Mouse (Mus musculus): ENCODE measurements around the gene Cdk8. TPM values are rescaled to one million over a fixed set of nuclear protein-coding genes. Genes with fewer than 3 reads are reported as not detected.
A peak's percentile ranks its signal among the peaks of the same experiment; 100 is the strongest.

The Cdk8 gene
- total and polyA plus RNA-seq, 3 experiments: 139 to 745 (median 154) TPM

DNA sequence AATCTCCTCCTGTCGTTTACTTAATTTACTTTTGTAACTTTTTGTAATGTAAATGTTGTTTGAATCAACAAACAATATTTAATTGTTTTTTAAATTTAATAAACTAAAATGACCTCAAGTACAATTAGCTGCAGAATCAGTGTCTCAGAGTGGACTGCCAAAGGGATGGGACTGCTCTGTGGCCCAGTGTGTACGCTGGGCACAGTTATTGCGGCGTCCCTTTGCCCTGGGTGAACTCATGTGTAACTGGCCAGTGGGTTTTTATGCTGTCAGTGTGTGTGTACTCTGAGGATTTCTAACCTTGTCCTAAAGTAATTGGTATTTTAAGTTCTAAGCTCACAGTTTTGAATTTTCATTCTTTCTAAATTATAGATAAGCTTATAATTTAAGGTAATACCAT, 46.5 kb downstream of the Cdk8 start:
- H3K27ac ChIP-seq (ENCODE audit: control insufficient read depth, low read depth, low read length): no peak overlapping the region
- H3K27me3 ChIP-seq (ENCODE audit: control insufficient read depth in 1 of 2, insufficient read depth in 2 of 2, low read length in 2 of 2): no peaks in the 10 kb centered on the region
- no peaks in the 10 kb centered on the region for H3K9me3 ChIP-seq (replicated peaks; ENCODE audit: insufficient read depth, low read length)
- H3K9ac ChIP-seq (ENCODE audit: control insufficient read depth, low read depth, low read length, poor library complexity, severe bottlenecking): no peak overlapping the region
- H3K79me2 ChIP-seq (ENCODE audit: control insufficient read depth, insufficient read depth, low read length, poor library complexity): 0 out of 2 replicates have a peak, but pooled peaks cover 1% of the 10 kb centered on the region
- H3K4me1 ChIP-seq (ENCODE audit: control insufficient read depth in 1 of 2, insufficient read depth in 2 of 2, low read length in 2 of 2): peaks cover 7 to 8% of the 10 kb centered on the region in 2 experiments
- no peak overlapping the region for H3K4me3 ChIP-seq (ENCODE audit: control insufficient read depth in 1 of 2, insufficient read depth in 1 of 2, low read depth in 2 of 2, low read length in 2 of 2)
- peaks cover 13 to 42% of the 10 kb centered on the region in 2 experiments for H3K36me3 ChIP-seq (ENCODE audit: control insufficient read depth in 1 of 2, insufficient read depth in 2 of 2, low read length in 2 of 2)
- DNase-seq (ENCODE audit: low read depth, low spot score): no peak
- TF ChIP-seq MXI1 (IDR thresholded peaks at IDR 0.05; ENCODE audit: low read depth, low read length): no peak
- no peak for TF ChIP-seq MYC (IDR thresholded peaks at IDR 0.05; ENCODE audit: low read depth, low read length)
- no peak for TF ChIP-seq USF2 (IDR thresholded peaks at IDR 0.05; ENCODE audit: borderline replicate concordance in 1 of 2, insufficient read depth in 1 of 2, low read depth in 1 of 2, low read length in 2 of 2)
- no peak for TF ChIP-seq SIN3A (IDR thresholded peaks at IDR 0.05; ENCODE audit: low read length)
- no peak for TF ChIP-seq CHD2 (IDR thresholded peaks at IDR 0.05; ENCODE audit: low read length)
- TF ChIP-seq TAL1 (IDR thresholded peaks at IDR 0.05; ENCODE audit: low read length): no peak
- TF ChIP-seq HCFC1 (IDR thresholded peaks at IDR 0.05; ENCODE audit: low read depth, low read length): no peak

DNA sequence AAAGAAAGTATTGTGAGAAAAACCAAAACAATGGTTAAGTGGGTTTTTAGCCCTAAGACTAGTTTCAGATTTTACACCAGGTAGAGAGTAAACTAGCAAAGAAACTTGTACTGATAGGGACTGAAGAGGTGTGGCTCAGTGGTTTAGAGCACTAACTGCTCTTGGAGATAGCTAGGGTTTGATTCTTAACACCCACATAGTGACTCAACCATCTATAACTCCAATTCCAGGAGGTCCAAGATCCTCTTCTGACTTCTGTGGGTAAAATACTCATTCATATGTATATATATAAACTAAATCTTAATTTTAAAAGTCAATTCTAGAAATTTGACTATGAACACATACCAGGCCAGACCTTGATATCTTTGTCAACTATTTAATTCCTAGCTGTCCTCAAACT, 49.0 kb downstream of the Cdk8 start:
- H3K9me3 ChIP-seq (replicated peaks; ENCODE audit: insufficient read depth, low read length): no peaks in the 10 kb centered on the region
- no peaks in the 10 kb centered on the region for H3K27me3 ChIP-seq (ENCODE audit: control insufficient read depth in 1 of 2, insufficient read depth in 2 of 2, low read length in 2 of 2)
- H3K36me3 ChIP-seq (ENCODE audit: control insufficient read depth in 1 of 2, insufficient read depth in 2 of 2, low read length in 2 of 2): peaks cover 13 to 48% of the 10 kb centered on the region in 2 experiments
- no peak overlapping the region for H3K4me3 ChIP-seq (ENCODE audit: control insufficient read depth in 1 of 2, insufficient read depth in 1 of 2, low read depth in 2 of 2, low read length in 2 of 2)
- peak; percentile 61 for DNase-seq (ENCODE audit: low read depth, low spot score)
- H3K9ac ChIP-seq (ENCODE audit: control insufficient read depth, low read depth, low read length, poor library complexity, severe bottlenecking): no peak overlapping the region
- TF ChIP-seq ZKSCAN1 (IDR thresholded peaks at IDR 0.05; ENCODE audit: low read depth, low read length) (no peak), EP300 (IDR thresholded peaks at IDR 0.05; ENCODE audit: low read depth in 1 of 2, low read length in 2 of 2) (peak; percentile 58 to 69; a peak in 3 of 4 replicates), MYC (IDR thresholded peaks at IDR 0.05; ENCODE audit: low read depth, low read length) (no peak), TCF12 (IDR thresholded peaks at IDR 0.05; ENCODE audit: low read depth, low read length) (peak; percentile 21; the same call in 1 of the 2 replicates), MAX (IDR thresholded peaks at IDR 0.05; ENCODE audit: low read length) (no peak), USF1 (IDR thresholded peaks at IDR 0.05; ENCODE audit: low read depth, low read length) (no peak), SIN3A (IDR thresholded peaks at IDR 0.05; ENCODE audit: low read length) (peak; percentile 50; the same call in 1 of the 2 replicates), USF2 (IDR thresholded peaks at IDR 0.05; ENCODE audit: borderline replicate concordance in 1 of 2, insufficient read depth in 1 of 2, low read depth in 1 of 2, low read length in 2 of 2) (0 out of 4 replicates have a peak, but pooled peaks of 1 of the 2 experiments have one; percentile 4), GATA1 (IDR thresholded peaks at IDR 0.05; ENCODE audit: low read depth, low read length) (peak; percentile 61), POLR2AphosphoS5 (IDR thresholded peaks at IDR 0.05; ENCODE audit: borderline replicate concordance, low read depth, low read length) (no peak), RCOR1 (IDR thresholded peaks at IDR 0.05; ENCODE audit: low read depth, low read length) (peak; percentile 74; the same call in 1 of the 2 replicates), POLR2AphosphoS2 (IDR thresholded peaks at IDR 0.05; ENCODE audit: low read length) (no peak)
- H3K27ac ChIP-seq (ENCODE audit: control insufficient read depth, low read depth, low read length): no peak overlapping the region
- no peaks in the 10 kb centered on the region for H3K79me2 ChIP-seq (ENCODE audit: control insufficient read depth, insufficient read depth, low read length, poor library complexity)
- H3K4me1 ChIP-seq (ENCODE audit: control insufficient read depth in 1 of 2, insufficient read depth in 2 of 2, low read length in 2 of 2): peaks cover 7 to 8% of the 10 kb centered on the region in 2 experiments

Measured in MEL (cell line).